Mouse (Mus musculus) kidney, embryonic 16.5 days (tissue): ENCODE results near the gene Vamp8. TPM values are rescaled to one million over a fixed set of nuclear protein-coding genes. Genes with fewer than 3 reads are reported as not detected.

Experiments
- ATAC-seq: fragments of 200-750 bp; cut with Nextera tagmentation; 2 replicates; pipeline ENCODE4 v1.8.0; 2017; ENCODE audit warnings: moderate TSS enrichment; ENCODE audit not compliant: low FRiP score, low TSS enrichment
- H3K27ac ChIP-seq: fragments of 300-500 bp; sonication (generic); 2 replicates; pipeline ENCODE4 v1.5.1; 2014; ENCODE audit warnings: low read length
- H3K27me3 ChIP-seq: fragments of 300-500 bp; sonication (generic); 2 replicates; pipeline ENCODE4 v1.6.1; 2014; ENCODE audit warnings: low read length, control low read depth, mixed read lengths; ENCODE audit not compliant: insufficient read depth
- H3K36me3 ChIP-seq: fragments of 300-500 bp; sonication (generic); 2 replicates; pipeline ENCODE4 v1.6.1; 2014; ENCODE audit warnings: low read length, control low read depth, mixed read lengths; ENCODE audit not compliant: insufficient read depth
- H3K4me1 ChIP-seq: fragments of 300-500 bp; sonication (generic); 2 replicates; pipeline ENCODE4 v1.6.1; 2014; ENCODE audit warnings: low read length, control low read depth, mixed read lengths; ENCODE audit not compliant: insufficient read depth
- H3K4me2 ChIP-seq: fragments of 300-500 bp; sonication (generic); replicated peaks from 2 replicates; pipeline ENCODE4 v1.6.1; 2014; ENCODE audit warnings: low read depth, low read length
- H3K4me3 ChIP-seq: fragments of 300-500 bp; sonication (generic); 2 replicates; pipeline ENCODE4 v1.5.1; 2014; ENCODE audit warnings: mild to moderate bottlenecking, low read length
- H3K9ac ChIP-seq: fragments of 300-500 bp; sonication (generic); replicated peaks from 2 replicates; pipeline ENCODE4 v1.6.1; 2014; ENCODE audit warnings: low read length
- H3K9me3 ChIP-seq: fragments of 300-500 bp; sonication (generic); 2 replicates; pipeline ENCODE4 v1.6.1; 2016; ENCODE audit warnings: low read length, control low read depth
- WGBS: fragments of 180-500 bp; shearing (Covaris S2); extraction: QIAGEN DNeasy Blood & Tissue Kit; methylation state at CpG from one replicate; pipeline ENCODE4 v1.1.7; 2014; 5-methylcytosine and 5-hydroxymethylcytosine counted together
- polyA plus RNA-seq: library from polyadenylated mRNA; unstranded; fragments of >200 nt; fragmentation: Nextera tagmentation; extraction: Ambion mirVana; gene quantifications from 2 replicates; pipeline ENCODE4 v1.2.1, GENCODE M21; 2015

Gene Vamp8
- polyA plus RNA-seq, 1 experiment from 2014 or later = 180 TPM

DNA sequence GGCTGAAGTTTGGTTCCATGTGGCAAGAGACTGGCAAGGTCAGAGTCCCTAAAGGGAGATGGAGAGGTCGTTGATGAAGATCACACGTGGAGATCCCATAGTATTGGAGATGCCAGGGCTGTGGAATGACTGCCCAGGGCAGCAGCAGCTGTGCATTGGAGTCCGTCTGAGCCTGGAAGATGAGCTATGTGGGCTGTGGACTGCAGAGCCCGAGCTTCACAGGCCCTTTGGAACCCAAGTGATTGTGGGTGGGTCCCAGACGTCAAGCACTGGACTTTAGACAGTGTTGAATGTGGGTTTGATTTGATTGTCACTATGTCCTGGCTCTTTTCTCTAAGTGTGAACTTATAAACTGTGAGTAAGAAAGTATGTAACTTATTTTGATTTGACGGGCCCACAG, 25.5 kb downstream of the Vamp8 start:
- 0 out of 2 replicates have a peak, but pooled peaks cover 8% of the 10 kb centered on the region for H3K36me3 ChIP-seq
- H3K27me3 ChIP-seq = no peaks in the 10 kb centered on the region
- no peak for ATAC-seq
- H3K27ac ChIP-seq = no peak overlapping the region
- no peaks in the 10 kb centered on the region for H3K9me3 ChIP-seq
- no peak overlapping the region for H3K9ac ChIP-seq
- H3K4me1 ChIP-seq = peaks cover 18% of the 10 kb centered on the region
- no peak overlapping the region for H3K4me3 ChIP-seq
- WGBS = 72% methylated on average over 6 of the region's 6 CpGs
- H3K4me2 ChIP-seq = no peak overlapping the region

DNA sequence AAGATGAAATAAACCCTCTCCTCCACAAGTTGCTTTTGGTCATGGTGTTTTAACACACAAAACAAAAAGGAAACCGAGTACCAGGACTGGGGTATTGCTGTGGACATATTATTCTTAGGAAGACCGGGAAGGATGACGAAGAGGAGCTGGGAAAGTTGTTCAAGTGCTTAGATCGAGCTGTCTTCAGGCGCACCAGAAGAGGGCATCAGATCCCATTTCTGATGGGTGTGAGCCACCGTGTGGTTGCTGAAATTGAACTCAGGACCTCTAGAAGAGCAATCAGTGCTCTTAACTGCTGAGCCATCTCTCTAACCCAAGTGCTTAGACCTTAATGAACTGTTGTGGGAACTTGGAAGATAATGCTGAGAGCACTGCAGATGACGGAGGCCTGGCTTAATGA, 26.5 kb downstream of the Vamp8 start:
- Histone ChIP-seq H3K4me3 (no peak overlapping the region), H3K36me3 (peaks cover 17% of the 10 kb centered on the region; the same call in 1 of the 2 replicates), H3K4me1 (peaks cover 18% of the 10 kb centered on the region), H3K27me3 (no peaks in the 10 kb centered on the region), H3K9ac (no peak overlapping the region), H3K27ac (no peak overlapping the region), H3K4me2 (no peak overlapping the region), H3K9me3 (no peaks in the 10 kb centered on the region)
- 53% methylated on average over 7 of the region's 7 CpGs for WGBS
- ATAC-seq = no peak

DNA sequence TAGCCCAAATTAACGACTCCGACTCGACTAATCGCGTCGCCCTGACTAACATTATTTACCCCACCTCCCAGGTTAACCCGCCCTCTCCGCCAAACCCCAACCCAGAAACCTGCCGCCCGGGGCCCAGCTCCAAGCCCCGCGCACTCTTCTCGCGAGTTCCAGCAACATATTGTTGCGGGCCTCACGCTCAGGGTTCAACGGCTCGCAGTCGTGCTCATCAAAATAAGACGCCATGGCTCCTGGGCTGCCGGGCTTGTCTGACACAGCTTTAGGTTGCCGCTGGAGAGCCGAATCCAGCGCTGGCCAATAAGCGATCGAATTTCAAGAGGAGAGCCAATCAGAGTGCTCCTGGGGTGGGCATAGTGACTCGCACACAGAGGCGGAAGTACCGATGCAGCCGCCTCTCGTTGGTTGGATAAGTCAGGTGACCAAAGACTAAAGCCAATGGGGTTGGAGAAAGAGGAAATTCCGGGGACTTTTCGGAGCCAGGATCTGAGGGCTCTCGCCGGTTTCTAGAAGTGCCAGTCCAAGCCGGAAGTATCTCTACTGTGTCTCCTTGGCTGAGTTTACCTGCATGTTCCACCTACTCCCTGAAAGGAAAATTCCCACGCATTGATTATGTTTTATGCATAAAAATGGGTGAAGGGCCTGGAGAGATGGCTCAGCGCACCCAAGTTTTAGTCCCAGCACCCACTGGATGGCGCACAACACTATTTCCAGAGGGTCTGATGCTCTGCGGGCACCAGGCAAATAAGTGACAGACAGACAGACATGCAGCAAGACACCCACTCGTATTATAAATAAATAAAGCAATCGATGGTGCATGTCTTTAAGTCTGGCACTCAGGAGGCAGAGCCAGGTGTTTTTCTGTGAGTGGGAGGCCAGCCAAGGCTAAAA, 28.1 kb downstream of the Vamp8 start:
- ATAC-seq = peak; percentile 98
- Histone ChIP-seq H3K27me3 (no peaks in the 10 kb centered on the region), H3K27ac (peak overlapping the region; percentile 89), H3K4me3 (peak overlapping the region; percentile 71), H3K9me3 (no peaks in the 10 kb centered on the region), H3K4me1 (peaks cover 18% of the 10 kb centered on the region), H3K9ac (peak overlapping the region; percentile 77), H3K36me3 (peaks cover 26% of the 10 kb centered on the region), H3K4me2 (peak overlapping the region; percentile 84)
- under 1% methylated on average over 42 of the region's 42 CpGs for WGBS

DNA sequence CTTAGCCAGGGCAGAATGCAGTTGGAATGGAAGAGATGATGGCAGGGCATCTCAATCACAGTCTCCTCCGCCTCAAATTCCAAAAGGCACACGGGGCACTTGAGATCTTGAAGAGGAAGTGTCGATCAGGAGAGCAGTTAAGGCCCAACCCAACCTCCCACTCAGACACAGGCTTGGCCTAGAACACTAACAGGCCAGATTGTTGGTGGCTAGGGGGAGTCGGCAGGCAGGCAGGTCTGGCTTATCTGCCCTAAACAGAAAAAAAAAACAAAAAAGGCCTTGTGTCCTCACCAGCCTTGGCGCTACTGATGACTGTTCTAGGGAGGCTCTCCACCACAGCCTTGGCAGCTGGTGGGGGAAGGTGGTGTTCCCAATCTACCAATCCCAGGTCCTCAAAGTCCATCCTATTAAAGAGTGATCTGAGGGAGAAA, 29.4 kb downstream of the Vamp8 start:
- H3K4me1 ChIP-seq = peaks cover 25% of the 10 kb centered on the region
- H3K36me3 ChIP-seq = peaks cover 26% of the 10 kb centered on the region
- H3K9ac ChIP-seq = peak overlapping the region; percentile 77
- H3K27ac ChIP-seq = peak overlapping the region; percentile 57; the same call in 1 of the 2 replicates
- no peaks in the 10 kb centered on the region for H3K9me3 ChIP-seq
- WGBS = 54% methylated on average over 5 of the region's 5 CpGs
- H3K4me3 ChIP-seq = peak overlapping the region; percentile 71
- H3K4me2 ChIP-seq = peak overlapping the region; percentile 74
- no peak for ATAC-seq
- no peaks in the 10 kb centered on the region for H3K27me3 ChIP-seq

DNA sequence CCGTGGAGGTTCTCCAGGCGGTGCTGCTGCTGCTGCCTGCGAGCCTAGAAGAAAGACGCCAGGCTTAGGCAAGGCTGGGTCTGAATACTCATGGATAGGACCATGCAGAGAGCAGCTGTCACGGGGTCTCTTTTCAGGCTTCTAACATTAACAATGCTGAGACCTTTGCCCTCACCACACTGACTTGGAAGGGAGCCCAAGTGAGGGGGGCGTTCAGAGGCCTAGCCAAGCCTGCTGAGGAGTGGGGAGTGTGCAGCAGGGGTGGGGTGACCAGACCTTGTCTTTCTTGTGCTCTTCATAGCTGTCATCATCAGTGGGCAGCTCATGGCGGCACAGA, 29.9 kb downstream of the Vamp8 start:
- Histone ChIP-seq H3K27me3 (no peaks in the 10 kb centered on the region), H3K4me1 (peaks cover 31% of the 10 kb centered on the region), H3K27ac (peak overlapping the region; percentile 57), H3K4me2 (0 out of 2 replicates have a peak overlapping the region, but pooled peaks have one; percentile 14), H3K9ac (0 out of 2 replicates have a peak overlapping the region, but pooled peaks have one; percentile 4), H3K4me3 (no peak overlapping the region; the same call in 1 of the 2 replicates), H3K9me3 (no peaks in the 10 kb centered on the region), H3K36me3 (peaks cover 26% of the 10 kb centered on the region)
- WGBS = 67% methylated on average over 7 of the region's 7 CpGs
- ATAC-seq = no peak

DNA sequence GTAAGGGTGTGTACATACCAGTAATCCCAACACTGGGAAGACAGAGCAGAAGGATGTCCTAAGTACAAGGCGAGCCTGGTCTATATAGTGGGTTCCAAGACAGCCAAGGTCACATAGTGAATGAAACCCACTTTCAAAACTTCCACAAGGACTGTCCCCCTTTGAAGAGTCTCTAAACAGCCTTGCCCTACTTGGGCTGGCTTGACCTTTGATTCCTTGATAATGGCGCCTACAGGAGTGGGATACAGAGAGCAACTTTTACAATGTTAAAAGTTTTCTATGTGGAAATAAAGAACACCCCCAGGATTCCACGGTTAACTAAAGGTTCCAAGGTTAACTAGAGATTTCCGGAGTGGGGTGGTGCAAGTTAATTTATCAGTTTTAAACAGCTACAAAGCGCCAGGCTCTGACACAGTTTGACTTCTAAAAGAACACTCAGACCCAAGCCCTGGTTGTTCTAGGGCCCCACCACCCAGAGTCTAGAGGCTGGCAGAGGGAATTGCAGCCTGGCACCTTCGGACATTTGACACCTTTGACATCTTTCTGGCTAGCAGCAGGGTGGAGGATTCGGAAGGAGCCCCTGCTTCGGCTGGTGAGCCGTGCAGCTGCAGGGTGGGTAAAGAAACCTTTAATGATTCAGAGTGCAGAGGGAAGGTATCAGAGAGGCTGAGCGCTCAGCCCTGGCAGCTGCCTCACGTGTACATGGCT, 30.5 kb downstream of the Vamp8 start:
- no peak overlapping the region; the same call in 1 of the 2 replicates for H3K4me3 ChIP-seq
- H3K9ac ChIP-seq = 0 out of 2 replicates have a peak overlapping the region, but pooled peaks have one; percentile 4
- WGBS = 67% methylated on average over 11 of the region's 11 CpGs

DNA sequence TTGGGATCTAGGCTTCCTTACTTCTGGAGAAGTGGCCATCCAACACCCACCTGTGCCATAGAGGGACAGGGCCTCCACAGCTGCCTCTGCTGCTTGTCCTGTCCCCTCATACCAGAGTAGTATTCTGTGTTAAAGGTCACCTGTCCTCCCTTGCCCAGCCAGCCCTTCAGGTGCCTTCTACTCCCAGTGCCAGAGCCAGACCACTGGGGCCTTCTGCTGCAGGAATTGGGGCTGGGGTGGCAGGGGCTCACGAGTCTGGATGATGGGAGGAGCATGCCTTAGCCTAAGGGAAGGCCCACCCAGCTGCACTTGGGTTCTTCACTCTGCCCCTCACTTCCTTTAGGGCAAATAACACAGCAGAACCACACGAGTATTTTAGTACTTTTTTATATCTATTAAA, 31.2 kb downstream of the Vamp8 start:
- peaks cover 32% of the 10 kb centered on the region for H3K4me1 ChIP-seq
- WGBS = 67% methylated on average over 2 of the region's 2 CpGs
- no peak for ATAC-seq

More for the DNA sequence above, 30.5 kb downstream of the Vamp8 start:
- peaks cover 26% of the 10 kb centered on the region for H3K36me3 ChIP-seq
- no peaks in the 10 kb centered on the region for H3K27me3 ChIP-seq
- no peaks in the 10 kb centered on the region for H3K9me3 ChIP-seq
- H3K27ac ChIP-seq = peak overlapping the region; percentile 57
- peaks cover 32% of the 10 kb centered on the region for H3K4me1 ChIP-seq
- no peak for ATAC-seq
- 0 out of 2 replicates have a peak overlapping the region, but pooled peaks have one; percentile 14 for H3K4me2 ChIP-seq

DNA sequence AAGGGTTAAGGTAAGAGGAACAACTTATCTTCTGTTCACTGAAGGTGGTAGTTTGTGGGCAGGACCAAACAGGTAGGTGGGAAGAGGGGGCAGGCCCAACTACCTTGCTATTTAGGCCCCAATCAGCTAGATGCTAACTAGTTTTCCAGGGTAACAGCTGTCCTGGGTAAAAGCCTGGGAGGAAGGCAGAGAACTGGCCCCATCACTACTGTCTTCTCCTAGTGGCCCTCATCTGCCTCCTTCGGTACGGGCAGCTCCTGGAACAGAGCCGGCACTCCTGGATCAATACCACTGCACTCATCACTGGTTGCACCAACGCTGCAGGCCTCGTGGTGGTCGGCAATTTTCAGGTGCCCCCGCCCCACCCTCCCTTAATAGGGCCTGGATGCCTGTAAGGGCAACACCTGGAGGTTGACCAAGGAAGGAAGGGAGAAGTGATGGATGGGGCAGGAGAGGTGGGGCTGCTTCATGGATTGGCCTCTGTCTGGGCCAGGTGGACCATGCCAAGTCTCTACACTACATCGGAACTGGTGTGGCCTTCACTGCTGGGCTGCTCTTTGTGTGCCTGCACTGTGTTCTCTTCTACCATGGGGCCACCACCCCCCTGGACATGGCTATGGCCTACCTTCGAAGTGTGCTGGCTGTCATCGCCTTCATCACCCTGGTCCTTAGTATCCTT, 32.3 kb downstream of the Vamp8 start:
- WGBS = 89% methylated on average over 10 of the region's 10 CpGs

More for the DNA sequence above, 31.2 kb downstream of the Vamp8 start:
- Histone ChIP-seq H3K27ac (no peak overlapping the region), H3K36me3 (peaks cover 26% of the 10 kb centered on the region), H3K4me2 (no peak overlapping the region), H3K9ac (no peak overlapping the region), H3K9me3 (no peaks in the 10 kb centered on the region), H3K27me3 (no peaks in the 10 kb centered on the region), H3K4me3 (no peak overlapping the region)

DNA sequence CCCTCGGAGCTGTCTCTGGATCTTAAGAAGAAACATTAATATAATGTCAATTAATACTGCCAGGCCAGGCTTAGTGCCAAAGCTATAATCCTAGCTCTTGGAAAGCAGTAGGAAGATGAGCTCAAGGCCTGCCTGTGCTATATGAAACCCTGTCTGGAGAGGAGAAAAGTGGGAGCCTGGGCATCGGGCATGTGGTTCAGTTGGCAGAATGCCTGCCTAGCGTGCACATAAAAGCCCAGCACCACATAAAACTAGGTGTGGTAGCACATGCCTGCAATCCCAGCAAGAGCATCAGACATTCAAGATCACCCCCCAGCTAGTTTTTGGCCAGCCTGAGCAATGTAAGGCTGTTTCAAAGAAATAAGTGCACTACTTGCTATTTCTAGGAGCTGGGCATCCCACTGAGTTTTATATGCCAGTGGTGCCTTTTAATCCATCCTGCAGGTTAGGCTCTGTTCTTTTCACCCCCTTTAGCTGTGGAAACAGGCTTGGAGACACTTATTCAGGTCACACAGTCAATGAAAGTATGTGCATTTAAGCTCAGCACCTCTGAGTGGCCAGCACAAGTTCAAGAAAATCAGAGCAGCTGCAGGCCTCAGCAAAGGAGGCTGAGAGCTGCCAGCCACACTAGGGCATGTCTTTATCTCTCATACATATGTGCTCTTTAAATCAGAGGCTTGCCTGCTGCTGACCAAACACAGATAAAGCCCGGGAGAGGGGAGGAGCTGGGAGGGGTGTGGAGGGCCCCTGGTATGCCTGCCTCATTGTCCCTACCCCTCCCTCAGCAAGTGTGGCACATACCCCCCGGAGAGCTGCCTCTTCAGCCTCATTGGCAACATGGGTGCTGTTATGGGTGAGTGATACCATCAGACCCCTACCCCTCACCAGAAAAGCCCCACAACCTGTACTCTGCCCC, 33.1 kb downstream of the Vamp8 start:
- no peaks in the 10 kb centered on the region for H3K9me3 ChIP-seq
- 78% methylated on average over 5 of the region's 5 CpGs for WGBS
- no peak overlapping the region for H3K27ac ChIP-seq
- no peak for ATAC-seq
- H3K4me2 ChIP-seq = no peak overlapping the region
- peaks cover 27% of the 10 kb centered on the region for H3K4me1 ChIP-seq
- no peak overlapping the region for H3K4me3 ChIP-seq
- peaks cover 26% of the 10 kb centered on the region for H3K36me3 ChIP-seq
- H3K27me3 ChIP-seq = no peaks in the 10 kb centered on the region
- H3K9ac ChIP-seq = no peak overlapping the region

More for the DNA sequence above, 32.3 kb downstream of the Vamp8 start:
- no peak for ATAC-seq
- Histone ChIP-seq H3K27ac (no peak overlapping the region), H3K4me1 (peaks cover 32% of the 10 kb centered on the region), H3K9me3 (no peaks in the 10 kb centered on the region), H3K4me3 (no peak overlapping the region), H3K4me2 (no peak overlapping the region), H3K27me3 (no peaks in the 10 kb centered on the region), H3K9ac (no peak overlapping the region), H3K36me3 (peaks cover 26% of the 10 kb centered on the region)
